Mouse (Mus musculus): Measurements from ENCODE around the gene Tdpoz1.
"Not testable (repeated sequence)": the region's sequence is repeated elsewhere in the genome, so short reads cannot be mapped to it uniquely, and the experiment has no call there.

- TF ChIP-seq CTCF, POLR2A (IDR thresholded peaks at IDR 0.05; ENCODE audit: insufficient read depth, low read depth, low read length): not testable (repeated sequence)
Observed at GRCm38 (mm10) chr3:93630917-93631714, 45.0 kb downstream of the Tdpoz1 start.

All from olfactory bulb, adult 2 months (tissue).